Mouse (Mus musculus): ENCODE measurements around the gene Abl2. TPM values are rescaled to one million over a fixed set of nuclear protein-coding genes. Genes with fewer than 3 reads are reported as not detected.

Gene Abl2
- total and polyA plus RNA-seq, 2 experiments, result 2.6 to 3.2 TPM

GRCm38 (mm10) chr1:156533483-156533882 lies 25.1 kb upstream of the Abl2 start:
- WGBS, result 79% methylated on average over 3 of the region's 3 CpGs

GRCm38 (mm10) chr1:156533911-156534310 lies 24.7 kb upstream of the Abl2 start:
- no peak for TF ChIP-seq CTCF (IDR thresholded peaks at IDR 0.05; ENCODE audit: low read depth, low read length)
- no peak for TF ChIP-seq POLR2A (IDR thresholded peaks at IDR 0.05; ENCODE audit: extremely low read depth, insufficient read depth, low read length)
- H3K4me3 ChIP-seq (ENCODE audit: insufficient read depth, low read depth, low read length), result no peak overlapping the region
- 84% methylated on average over 4 of the region's 4 CpGs for WGBS
- H3K79me2 ChIP-seq (ENCODE audit: control insufficient read depth, insufficient read depth, low read length), result no peaks in the 10 kb centered on the region
- H3K9ac ChIP-seq (ENCODE audit: low read depth, low read length), result no peak overlapping the region
- no peak for DNase-seq (ENCODE audit: extremely low read depth, low read depth, low spot score)
- no peaks in the 10 kb centered on the region for H3K36me3 ChIP-seq (ENCODE audit: control insufficient read depth, insufficient read depth, low read length)
- peaks cover 2% of the 10 kb centered on the region; the same call in 1 of the 2 replicates for H3K4me1 ChIP-seq (ENCODE audit: control insufficient read depth, insufficient read depth, low read length)
- H3K27ac ChIP-seq (replicated peaks; ENCODE audit: insufficient read depth, low read depth, low read length), result no peak overlapping the region
- H3K27me3 ChIP-seq (ENCODE audit: control insufficient read depth, insufficient read depth, low read length), result no peaks in the 10 kb centered on the region

More at GRCm38 (mm10) chr1:156533483-156533882, 25.1 kb upstream of the Abl2 start:
- Histone ChIP-seq H3K9ac (ENCODE audit: low read depth, low read length) (no peak overlapping the region), H3K27ac (replicated peaks; ENCODE audit: insufficient read depth, low read depth, low read length) (no peak overlapping the region), H3K36me3 (ENCODE audit: control insufficient read depth, insufficient read depth, low read length) (no peaks in the 10 kb centered on the region), H3K79me2 (ENCODE audit: control insufficient read depth, insufficient read depth, low read length) (no peaks in the 10 kb centered on the region), H3K4me3 (ENCODE audit: insufficient read depth, low read depth, low read length) (no peak overlapping the region), H3K4me1 (ENCODE audit: control insufficient read depth, insufficient read depth, low read length) (peaks cover 2% of the 10 kb centered on the region; the same call in 1 of the 2 replicates), H3K27me3 (ENCODE audit: control insufficient read depth, insufficient read depth, low read length) (no peaks in the 10 kb centered on the region)
- peak; percentile 23 for DNase-seq (ENCODE audit: extremely low read depth, low read depth, low spot score)
- TF ChIP-seq CTCF (IDR thresholded peaks at IDR 0.05; ENCODE audit: low read depth, low read length) (no peak), POLR2A (IDR thresholded peaks at IDR 0.05; ENCODE audit: extremely low read depth, insufficient read depth, low read length) (no peak)

- Histone ChIP-seq H3K9ac (ENCODE audit: low read depth, low read length) (no peak overlapping the region), H3K79me2 (ENCODE audit: control insufficient read depth, insufficient read depth, low read length) (no peaks in the 10 kb centered on the region), H3K27ac (replicated peaks; ENCODE audit: insufficient read depth, low read depth, low read length) (no peak overlapping the region), H3K27me3 (ENCODE audit: control insufficient read depth, insufficient read depth, low read length) (no peaks in the 10 kb centered on the region), H3K4me3 (ENCODE audit: insufficient read depth, low read depth, low read length) (no peak overlapping the region), H3K36me3 (ENCODE audit: control insufficient read depth, insufficient read depth, low read length) (no peaks in the 10 kb centered on the region), H3K4me1 (ENCODE audit: control insufficient read depth, insufficient read depth, low read length) (peaks cover 2% of the 10 kb centered on the region; the same call in 1 of the 2 replicates)
- TF ChIP-seq POLR2A (IDR thresholded peaks at IDR 0.05; ENCODE audit: extremely low read depth, insufficient read depth, low read length), result no peak
- no peak for TF ChIP-seq CTCF (IDR thresholded peaks at IDR 0.05; ENCODE audit: low read depth, low read length)
- 83% methylated on average over 2 of the region's 2 CpGs for WGBS
- no peak for DNase-seq (ENCODE audit: extremely low read depth, low read depth, low spot score)
Observed at GRCm38 (mm10) chr1:156537031-156537430, 21.6 kb upstream of the Abl2 start.

- no peak overlapping the region for H3K4me3 ChIP-seq (ENCODE audit: insufficient read depth, low read depth, low read length)
- no peaks in the 10 kb centered on the region for H3K79me2 ChIP-seq (ENCODE audit: control insufficient read depth, insufficient read depth, low read length)
- 77% methylated on average over 6 of the region's 6 CpGs for WGBS
- no peak overlapping the region for H3K27ac ChIP-seq (replicated peaks; ENCODE audit: insufficient read depth, low read depth, low read length)
- no peaks in the 10 kb centered on the region; the same call in 1 of the 2 replicates for H3K4me1 ChIP-seq (ENCODE audit: control insufficient read depth, insufficient read depth, low read length)
- no peaks in the 10 kb centered on the region for H3K36me3 ChIP-seq (ENCODE audit: control insufficient read depth, insufficient read depth, low read length)
- DNase-seq (ENCODE audit: extremely low read depth, low read depth, low spot score), result peak; percentile 6
- no peak overlapping the region for H3K9ac ChIP-seq (ENCODE audit: low read depth, low read length)
- no peak for TF ChIP-seq CTCF (IDR thresholded peaks at IDR 0.05; ENCODE audit: low read depth, low read length)
- TF ChIP-seq POLR2A (IDR thresholded peaks at IDR 0.05; ENCODE audit: extremely low read depth, insufficient read depth, low read length), result no peak
- H3K27me3 ChIP-seq (ENCODE audit: control insufficient read depth, insufficient read depth, low read length), result no peaks in the 10 kb centered on the region
Observed at GRCm38 (mm10) chr1:156537701-156538100, 20.9 kb upstream of the Abl2 start.

GRCm38 (mm10) chr1:156538382-156538781 lies 20.2 kb upstream of the Abl2 start:
- TF ChIP-seq POLR2A (IDR thresholded peaks at IDR 0.05; ENCODE audit: extremely low read depth, insufficient read depth, low read length) (no peak), CTCF (IDR thresholded peaks at IDR 0.05; ENCODE audit: low read depth, low read length) (no peak)
- H3K4me1 ChIP-seq (ENCODE audit: control insufficient read depth, insufficient read depth, low read length), result no peaks in the 10 kb centered on the region; the same call in 1 of the 2 replicates
- no peak overlapping the region for H3K27ac ChIP-seq (replicated peaks; ENCODE audit: insufficient read depth, low read depth, low read length)
- no peaks in the 10 kb centered on the region for H3K27me3 ChIP-seq (ENCODE audit: control insufficient read depth, insufficient read depth, low read length)
- H3K4me3 ChIP-seq (ENCODE audit: insufficient read depth, low read depth, low read length), result no peak overlapping the region
- no peaks in the 10 kb centered on the region for H3K36me3 ChIP-seq (ENCODE audit: control insufficient read depth, insufficient read depth, low read length)
- H3K79me2 ChIP-seq (ENCODE audit: control insufficient read depth, insufficient read depth, low read length), result no peaks in the 10 kb centered on the region
- DNase-seq (ENCODE audit: extremely low read depth, low read depth, low spot score), result peak; percentile 42
- no peak overlapping the region for H3K9ac ChIP-seq (ENCODE audit: low read depth, low read length)
- WGBS, result 77% methylated on average over 3 of the region's 3 CpGs

GRCm38 (mm10) chr1:156539787-156540560 lies 18.6 kb upstream of the Abl2 start:
- no peaks in the 10 kb centered on the region for H3K79me2 ChIP-seq (ENCODE audit: control insufficient read depth, insufficient read depth, low read length)
- H3K9ac ChIP-seq (ENCODE audit: low read depth, low read length), result no peak overlapping the region
- no peak overlapping the region for H3K27ac ChIP-seq (replicated peaks; ENCODE audit: insufficient read depth, low read depth, low read length)
- no peaks in the 10 kb centered on the region; the same call in 1 of the 2 replicates for H3K27me3 ChIP-seq (ENCODE audit: control insufficient read depth, insufficient read depth, low read length)
- WGBS, result 54% methylated on average over 4 of the region's 4 CpGs
- H3K4me3 ChIP-seq (ENCODE audit: insufficient read depth, low read depth, low read length), result no peak overlapping the region
- peak; percentile 18 for DNase-seq (ENCODE audit: extremely low read depth, low read depth, low spot score)
- no peaks in the 10 kb centered on the region for H3K36me3 ChIP-seq (ENCODE audit: control insufficient read depth, insufficient read depth, low read length)
- no peaks in the 10 kb centered on the region; the same call in 1 of the 2 replicates for H3K4me1 ChIP-seq (ENCODE audit: control insufficient read depth, insufficient read depth, low read length)
- TF ChIP-seq CTCF (IDR thresholded peaks at IDR 0.05; ENCODE audit: low read depth, low read length) (peak; percentile 29), POLR2A (IDR thresholded peaks at IDR 0.05; ENCODE audit: extremely low read depth, insufficient read depth, low read length) (no peak)

Measured in liver, adult 2 months (tissue).